Mouse (Mus musculus): ENCODE measurements around the gene Spaca6.

The Spaca6 gene

GRCm38 (mm10) chr17:17845187-17846027, 18.4 kb downstream of the Spaca6 start:
- no peak for DNase-seq

- no peak for DNase-seq
Observed at GRCm38 (mm10) chr17:17848988-17849387, 22.0 kb downstream of the Spaca6 start.

- no peak for DNase-seq
Observed at GRCm38 (mm10) chr17:17849906-17850712, 23.2 kb downstream of the Spaca6 start.

- no peak for DNase-seq
Observed at GRCm38 (mm10) chr17:17855064-17855838, 28.3 kb downstream of the Spaca6 start, which contains the start of gene Has1. Has1 (minus strand) TSS chr17:17855205.

GRCm38 (mm10) chr17:17856612-17857011, 29.7 kb downstream of the Spaca6 start:
- DNase-seq, result no peak

GRCm38 (mm10) chr17:17857446-17857845, 30.5 kb downstream of the Spaca6 start:
- DNase-seq, result no peak

- DNase-seq, result no peak
Observed at GRCm38 (mm10) chr17:17860110-17860509, 33.2 kb downstream of the Spaca6 start.

GRCm38 (mm10) chr17:17862360-17862759, 35.4 kb downstream of the Spaca6 start:
- DNase-seq, result no peak

GRCm38 (mm10) chr17:17865168-17865567, 38.2 kb downstream of the Spaca6 start:
- DNase-seq, result no peak

GRCm38 (mm10) chr17:17866801-17867469, 40.0 kb downstream of the Spaca6 start:
- DNase-seq, result no peak

- DNase-seq, result no peak
Observed at GRCm38 (mm10) chr17:17870892-17871550, 44.1 kb downstream of the Spaca6 start.

- DNase-seq, result no peak
Observed at GRCm38 (mm10) chr17:17871697-17872096, 44.7 kb downstream of the Spaca6 start.

- DNase-seq, result no peak
Observed at GRCm38 (mm10) chr17:17879347-17879746, 52.4 kb downstream of the Spaca6 start.

GRCm38 (mm10) chr17:17882672-17883071, 55.7 kb downstream of the Spaca6 start:
- DNase-seq, result no peak

- no peak for DNase-seq
Observed at GRCm38 (mm10) chr17:17883840-17884239, 56.9 kb downstream of the Spaca6 start, which contains the start of gene Fpr1. Fpr1 (minus strand) TSS chr17:17883940.

- DNase-seq, result no peak
Observed at GRCm38 (mm10) chr17:17887774-17888248, 60.9 kb downstream of the Spaca6 start, which contains the start of the genes Fpr2 and Fpr3. Fpr2 (plus strand) TSS chr17:17887824. Fpr3 (plus strand) TSS chr17:17887852.

GRCm38 (mm10) chr17:17889732-17890425, 62.9 kb downstream of the Spaca6 start:
- no peak for DNase-seq
